Mouse (Mus musculus) gastrocnemius, postnatal 36 days (tissue): ENCODE measurements around the gene Gm20662. TPM values are rescaled to one million over a fixed set of nuclear protein-coding genes. Genes with fewer than 3 reads are reported as not detected.

Experiments
- DNase-seq, 2 experiments: peaks; one replicate each; pipeline ENCODE4 v3.0.0; 2022
- intact Hi-C: fragments of 180-260 bp; cut with DNase I; formaldehyde crosslinking; loops from one replicate; pipeline ENCODE4 v1.15.1; 2025
- total RNA-seq, 2 experiments: library from RNA; stranded (reverse); gene quantifications; 2 replicates each; pipeline ENCODE4 v1.2.3; 2021

Gm20662 gene
- total RNA-seq, 2 experiments from 2014 or later: not detected

- intact Hi-C loops: loop anchor here (5.0 kb wide), 1 partner anchor 149 kb away; no protein-coding TSS in a partner anchor
- DNase-seq: no peak
Observed at GRCm38 (mm10) chr9:108051184-108051930, 55.2 kb downstream of the Gm20662 start.

GRCm38 (mm10) chr9:108051931-108052220 is 55.7 kb downstream of the Gm20662 start:
- intact Hi-C loops: loop anchor here (5.0 kb wide), 1 partner anchor 150 kb away; no protein-coding TSS in a partner anchor
- no peak for DNase-seq

- intact Hi-C loops: loop anchor here (5.0 kb wide), 1 partner anchor 150 kb away; no protein-coding TSS in a partner anchor
- DNase-seq: no peak
Observed at GRCm38 (mm10) chr9:108052411-108052810, 56.3 kb downstream of the Gm20662 start.

- intact Hi-C loops: loop anchor here (5.0 kb wide), 1 partner anchor 151 kb away; no protein-coding TSS in a partner anchor
- peak; percentile 97 to 98 for DNase-seq
Observed at GRCm38 (mm10) chr9:108052885-108053664, 56.9 kb downstream of the Gm20662 start, which contains the start of gene Amigo3. Amigo3 (plus strand) TSS chr9:108053159.

GRCm38 (mm10) chr9:108053665-108054225 is 57.6 kb downstream of the Gm20662 start:
- intact Hi-C loops: loop anchor here (5.0 kb wide), 1 partner anchor 151 kb away; no protein-coding TSS in a partner anchor
- DNase-seq: peak in 1 of 2 experiments; percentile 20

- intact Hi-C loops: loop anchor here (5.0 kb wide), 1 partner anchor 152 kb away; no protein-coding TSS in a partner anchor
- peak in 1 of 2 experiments; percentile 17 for DNase-seq
Observed at GRCm38 (mm10) chr9:108054331-108055040, 58.3 kb downstream of the Gm20662 start.

GRCm38 (mm10) chr9:108055061-108055460 is 58.9 kb downstream of the Gm20662 start:
- DNase-seq: no peak
- intact Hi-C loops: no loop called here

GRCm38 (mm10) chr9:108055661-108056237 is 59.6 kb downstream of the Gm20662 start:
- intact Hi-C loops: no loop called here
- no peak for DNase-seq

GRCm38 (mm10) chr9:108056361-108057261 is 60.5 kb downstream of the Gm20662 start:
- DNase-seq: peak in 1 of 2 experiments; percentile 15
- intact Hi-C loops: no loop called here

GRCm38 (mm10) chr9:108057262-108057562 is 61.1 kb downstream of the Gm20662 start:
- peak in 1 of 2 experiments; percentile 52 for DNase-seq
- intact Hi-C loops: no loop called here

GRCm38 (mm10) chr9:108058291-108058690 is 62.1 kb downstream of the Gm20662 start:
- DNase-seq: peak in 1 of 2 experiments; percentile 5
- intact Hi-C loops: no loop called here

- DNase-seq: no peak
- intact Hi-C loops: no loop called here
Observed at GRCm38 (mm10) chr9:108062142-108062541, 66.0 kb downstream of the Gm20662 start.

GRCm38 (mm10) chr9:108063361-108063760 is 67.2 kb downstream of the Gm20662 start:
- intact Hi-C loops: no loop called here
- no peak for DNase-seq

- intact Hi-C loops: loop anchor here (2.0 kb wide), 1 partner anchor 161 kb away; no protein-coding TSS in a partner anchor
- peak; percentile 55 to 56 for DNase-seq
Observed at GRCm38 (mm10) chr9:108065491-108066011, 69.4 kb downstream of the Gm20662 start.

- intact Hi-C loops: loop anchor here (2.0 kb wide), 1 partner anchor 162 kb away; no protein-coding TSS in a partner anchor
- no peak for DNase-seq
Observed at GRCm38 (mm10) chr9:108067199-108067598, 71.0 kb downstream of the Gm20662 start.

- DNase-seq: peak; percentile 73 to 80
- intact Hi-C loops: loop anchor here (1.0 to 2.0 kb wide), 2 partner anchors 105 to 163 kb away; no protein-coding TSS in a partner anchor
Observed at GRCm38 (mm10) chr9:108067900-108068299, 71.8 kb downstream of the Gm20662 start.

- DNase-seq: no peak
- intact Hi-C loops: no loop called here
Observed at GRCm38 (mm10) chr9:108069007-108069406, 72.9 kb downstream of the Gm20662 start.

GRCm38 (mm10) chr9:108069529-108069928 is 73.4 kb downstream of the Gm20662 start:
- no peak for DNase-seq
- intact Hi-C loops: no loop called here

GRCm38 (mm10) chr9:108071801-108072200 is 75.7 kb downstream of the Gm20662 start:
- no peak for DNase-seq
- intact Hi-C loops: no loop called here
